Mouse (Mus musculus): ENCODE data around the gene Scg5. TPM values are rescaled to one million over a fixed set of nuclear protein-coding genes. Genes with fewer than 3 reads are reported as not detected.

Gene Scg5
- polyA plus RNA-seq, 2 experiments, result 0.13 TPM; not detected in 1

DNA sequence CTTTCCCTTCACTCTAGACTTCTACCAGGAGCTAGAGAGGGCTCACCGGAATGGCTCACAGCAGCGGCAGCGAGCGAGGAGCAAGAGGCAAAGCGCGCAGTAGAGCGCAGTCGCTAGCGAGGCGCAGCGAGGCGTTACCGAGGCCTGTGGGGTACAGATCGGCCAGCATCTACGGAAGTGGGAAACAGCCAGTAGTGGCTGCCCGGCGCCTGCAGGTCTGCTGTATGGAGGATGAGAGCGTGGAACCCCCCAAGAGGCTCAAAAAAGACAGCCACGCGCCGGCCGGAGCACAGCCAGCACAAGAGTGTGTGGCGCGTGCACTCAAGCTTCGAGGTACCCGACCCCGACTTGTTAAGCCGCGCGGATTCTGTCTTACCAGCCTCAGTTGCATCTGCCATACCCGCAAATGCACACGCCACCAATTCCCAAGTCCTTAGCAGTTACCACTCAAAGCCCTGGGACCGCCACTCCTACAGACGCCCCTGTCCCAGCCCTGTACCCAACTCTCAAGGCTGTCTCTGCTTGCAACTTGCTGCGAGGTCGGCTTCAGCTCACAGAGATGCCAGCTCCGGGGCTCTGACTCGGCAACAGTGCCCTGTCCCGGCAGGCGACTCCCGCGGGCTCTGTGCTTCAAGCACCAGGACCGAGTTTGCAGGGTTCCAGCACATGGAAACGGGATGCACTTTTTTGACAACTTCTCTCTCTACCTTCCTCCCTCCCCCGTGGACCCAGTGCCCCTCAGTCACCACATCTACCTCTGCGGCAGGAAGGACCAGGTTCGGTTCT is 71.2 kb downstream of the Scg5 start:
- no peaks in the 10 kb centered on the region for H3K36me3 ChIP-seq (replicated peaks; ENCODE audit: control insufficient read depth, insufficient read depth, low read depth)
- TF ChIP-seq CTCF (IDR thresholded peaks at IDR 0.05; ENCODE audit: low read depth), result no peak
- TF ChIP-seq EP300 (IDR thresholded peaks at IDR 0.05; ENCODE audit: low read depth), result no peak
- no peaks in the 10 kb centered on the region for H3K4me1 ChIP-seq (replicated peaks; ENCODE audit: control insufficient read depth in 2 of 2, insufficient read depth in 2 of 2, low read length in 1 of 2)
- DNase-seq (ENCODE audit: low read depth in 3 of 3, low spot score in 3 of 3), result no peak
- H3K9me3 ChIP-seq (ENCODE audit: control insufficient read depth, low read length), result no peaks in the 10 kb centered on the region
- peaks cover 28% of the 10 kb centered on the region for H3K27me3 ChIP-seq (ENCODE audit: control insufficient read depth, insufficient read depth, low read length)
- H3K9ac ChIP-seq (replicated peaks), result no peak overlapping the region
- ATAC-seq (ENCODE audit: insufficient read depth), result no peak
- H3K4me3 ChIP-seq (ENCODE audit: insufficient read depth in 1 of 2, low read depth in 2 of 2, low read length in 2 of 2), result no peak overlapping the region
- WGBS (ENCODE audit: insufficient replicate concordance), result 2% methylated on average over 47 of the region's 47 CpGs
- H3K4me2 ChIP-seq (ENCODE audit: low read depth), result peak overlapping the region; percentile 18
- no peak overlapping the region for H3K27ac ChIP-seq

DNA sequence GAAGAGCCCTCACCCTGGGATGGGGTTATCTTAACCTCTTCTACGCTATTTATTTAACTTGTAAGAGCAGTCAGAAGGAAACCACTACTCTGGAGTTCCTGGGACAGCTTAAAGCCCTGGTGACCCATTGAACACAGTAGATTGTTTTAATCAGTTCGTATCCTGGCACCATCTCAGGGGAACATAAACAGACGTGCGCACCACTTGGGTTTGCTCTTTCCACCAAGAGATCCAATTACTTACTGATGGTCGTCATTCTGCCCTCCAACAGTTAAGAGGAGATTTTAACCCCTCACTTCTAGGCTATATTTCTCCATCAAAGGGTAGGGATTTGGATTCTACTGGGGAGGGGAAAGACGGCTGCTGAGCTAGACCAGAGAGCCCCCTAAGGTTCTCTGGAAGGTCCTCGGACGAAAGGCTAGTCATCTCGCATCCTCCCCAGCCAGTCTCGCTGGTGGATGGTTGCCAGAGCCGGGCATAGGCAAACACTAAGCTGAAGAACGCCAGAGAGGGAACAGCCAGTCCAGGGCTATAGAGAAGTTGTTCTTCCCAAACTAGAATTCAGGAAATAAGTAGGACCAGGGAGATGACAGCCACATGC is 71.9 kb downstream of the Scg5 start:
- TF ChIP-seq CTCF (IDR thresholded peaks at IDR 0.05; ENCODE audit: low read depth) (no peak), EP300 (IDR thresholded peaks at IDR 0.05; ENCODE audit: low read depth) (no peak)
- H3K9ac ChIP-seq (replicated peaks), result no peak overlapping the region
- peaks cover 28% of the 10 kb centered on the region for H3K27me3 ChIP-seq (ENCODE audit: control insufficient read depth, insufficient read depth, low read length)
- no peak overlapping the region for H3K27ac ChIP-seq
- no peaks in the 10 kb centered on the region for H3K9me3 ChIP-seq (ENCODE audit: control insufficient read depth, low read length)
- no peak overlapping the region for H3K4me2 ChIP-seq (ENCODE audit: low read depth)
- no peaks in the 10 kb centered on the region for H3K36me3 ChIP-seq (replicated peaks; ENCODE audit: control insufficient read depth, insufficient read depth, low read depth)
- no peak overlapping the region for H3K4me3 ChIP-seq (ENCODE audit: insufficient read depth in 1 of 2, low read depth in 2 of 2, low read length in 2 of 2)
- DNase-seq (ENCODE audit: low read depth in 3 of 3, low spot score in 3 of 3) (no peak), ATAC-seq (ENCODE audit: insufficient read depth) (no peak)
- 4% methylated on average over 12 of the region's 12 CpGs for WGBS (ENCODE audit: insufficient replicate concordance)
- H3K4me1 ChIP-seq (replicated peaks; ENCODE audit: control insufficient read depth in 2 of 2, insufficient read depth in 2 of 2, low read length in 1 of 2), result no peaks in the 10 kb centered on the region

DNA sequence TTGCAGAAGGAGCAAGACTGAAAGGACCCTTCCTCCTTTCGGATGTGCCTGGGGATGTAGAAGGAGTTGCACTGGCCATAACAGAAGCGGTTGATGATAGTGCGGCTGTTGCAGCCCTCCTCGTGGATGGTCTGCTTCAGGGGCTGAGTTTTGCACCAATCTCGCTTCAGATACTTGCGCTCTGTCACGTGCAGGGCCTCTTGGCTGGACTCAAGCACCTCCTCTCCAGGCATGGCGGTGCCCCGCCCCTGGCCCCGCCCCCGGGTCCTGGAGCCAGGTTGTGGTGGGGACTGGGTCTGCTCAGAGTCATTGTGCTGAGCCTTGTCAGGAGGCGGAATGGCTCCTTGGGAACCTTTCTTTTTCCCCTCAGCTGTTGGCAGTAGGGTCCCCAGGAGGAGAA is 79.2 kb downstream of the Scg5 start:
- H3K27me3 ChIP-seq (ENCODE audit: control insufficient read depth, insufficient read depth, low read length), result no peaks in the 10 kb centered on the region
- H3K36me3 ChIP-seq (replicated peaks; ENCODE audit: control insufficient read depth, insufficient read depth, low read depth), result no peaks in the 10 kb centered on the region
- no peak overlapping the region for H3K4me3 ChIP-seq (ENCODE audit: insufficient read depth in 1 of 2, low read depth in 2 of 2, low read length in 2 of 2)
- no peak for TF ChIP-seq EP300 (IDR thresholded peaks at IDR 0.05; ENCODE audit: low read depth)
- TF ChIP-seq CTCF (IDR thresholded peaks at IDR 0.05; ENCODE audit: low read depth), result no peak
- no peak overlapping the region for H3K9ac ChIP-seq (replicated peaks)
- H3K9me3 ChIP-seq (ENCODE audit: control insufficient read depth, low read length), result no peaks in the 10 kb centered on the region
- ATAC-seq (ENCODE audit: insufficient read depth), result no peak
- WGBS (ENCODE audit: insufficient replicate concordance), result 54% methylated on average over 12 of the region's 12 CpGs
- no peaks in the 10 kb centered on the region for H3K4me1 ChIP-seq (replicated peaks; ENCODE audit: control insufficient read depth in 2 of 2, insufficient read depth in 2 of 2, low read length in 1 of 2)
- H3K4me2 ChIP-seq (ENCODE audit: low read depth), result no peak overlapping the region
- H3K27ac ChIP-seq, result no peak overlapping the region
- DNase-seq (ENCODE audit: low read depth in 3 of 3, low spot score in 3 of 3), result no peak

DNA sequence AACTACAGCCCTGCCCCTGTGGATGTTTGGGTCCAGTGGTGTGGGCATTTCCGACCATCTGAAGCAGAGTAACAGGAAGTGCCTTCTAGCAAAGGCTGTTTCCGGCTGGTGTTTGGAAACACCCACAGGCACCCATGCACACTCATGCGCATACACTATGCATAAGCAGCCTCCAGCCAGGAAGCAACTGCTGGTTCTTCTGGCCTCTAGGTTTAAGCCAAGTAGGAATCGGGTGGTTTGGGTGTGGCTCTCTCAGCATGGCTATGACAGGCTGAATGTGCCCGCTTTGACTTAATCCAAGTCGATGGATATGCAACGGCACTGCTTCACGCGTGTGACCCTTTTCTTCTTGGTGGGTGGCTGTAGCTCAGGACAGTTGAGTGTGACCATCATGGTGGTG is 79.6 kb downstream of the Scg5 start:
- no peaks in the 10 kb centered on the region for H3K36me3 ChIP-seq (replicated peaks; ENCODE audit: control insufficient read depth, insufficient read depth, low read depth)
- DNase-seq (ENCODE audit: low read depth in 3 of 3, low spot score in 3 of 3) (no peak), ATAC-seq (ENCODE audit: insufficient read depth) (no peak)
- H3K27me3 ChIP-seq (ENCODE audit: control insufficient read depth, insufficient read depth, low read length), result no peaks in the 10 kb centered on the region
- no peaks in the 10 kb centered on the region for H3K9me3 ChIP-seq (ENCODE audit: control insufficient read depth, low read length)
- 74% methylated on average over 9 of the region's 9 CpGs for WGBS (ENCODE audit: insufficient replicate concordance)
- no peak overlapping the region for H3K4me2 ChIP-seq (ENCODE audit: low read depth)
- TF ChIP-seq EP300 (IDR thresholded peaks at IDR 0.05; ENCODE audit: low read depth) (no peak), CTCF (IDR thresholded peaks at IDR 0.05; ENCODE audit: low read depth) (no peak)
- no peak overlapping the region for H3K4me3 ChIP-seq (ENCODE audit: insufficient read depth in 1 of 2, low read depth in 2 of 2, low read length in 2 of 2)
- H3K27ac ChIP-seq, result no peak overlapping the region
- H3K4me1 ChIP-seq (replicated peaks; ENCODE audit: control insufficient read depth in 2 of 2, insufficient read depth in 2 of 2, low read length in 1 of 2), result no peaks in the 10 kb centered on the region
- H3K9ac ChIP-seq (replicated peaks), result no peak overlapping the region

DNA sequence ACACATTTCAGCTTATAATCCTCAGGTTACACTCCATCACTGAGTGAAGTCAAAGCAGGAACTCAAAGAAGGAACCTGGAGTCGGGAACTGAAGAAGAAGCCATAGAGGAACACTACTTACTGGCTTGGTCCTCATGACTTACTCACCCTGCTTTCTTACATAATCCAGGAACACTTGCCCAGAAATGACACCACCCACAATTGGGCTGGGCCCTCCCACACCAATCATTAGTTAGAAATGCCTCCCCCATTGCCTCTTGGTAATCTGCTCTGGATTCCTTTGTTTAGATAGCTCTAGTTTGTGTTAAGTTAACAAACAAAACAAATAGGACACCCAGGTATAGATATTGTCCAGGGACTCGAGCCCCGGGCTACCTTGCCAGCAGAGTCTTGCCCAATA is 100.3 kb downstream of the Scg5 start:
- DNase-seq (ENCODE audit: low read depth in 3 of 3, low spot score in 3 of 3), result no peak
- no peaks in the 10 kb centered on the region for H3K4me1 ChIP-seq (replicated peaks; ENCODE audit: control insufficient read depth in 2 of 2, insufficient read depth in 2 of 2, low read length in 1 of 2)
- H3K4me2 ChIP-seq (ENCODE audit: low read depth), result no peak overlapping the region
- no peaks in the 10 kb centered on the region for H3K36me3 ChIP-seq (replicated peaks; ENCODE audit: control insufficient read depth, insufficient read depth, low read depth)
- H3K9me3 ChIP-seq (ENCODE audit: control insufficient read depth, low read length), result no peaks in the 10 kb centered on the region
- no peak overlapping the region for H3K9ac ChIP-seq (replicated peaks)
- no peak for ATAC-seq (ENCODE audit: insufficient read depth)
- TF ChIP-seq CTCF (IDR thresholded peaks at IDR 0.05; ENCODE audit: low read depth), result no peak
- TF ChIP-seq EP300 (IDR thresholded peaks at IDR 0.05; ENCODE audit: low read depth), result no peak
- H3K27ac ChIP-seq, result no peak overlapping the region
- 71% methylated on average over 3 of the region's 3 CpGs for WGBS (ENCODE audit: insufficient replicate concordance)
- no peaks in the 10 kb centered on the region for H3K27me3 ChIP-seq (ENCODE audit: control insufficient read depth, insufficient read depth, low read length)
- no peak overlapping the region for H3K4me3 ChIP-seq (ENCODE audit: insufficient read depth in 1 of 2, low read depth in 2 of 2, low read length in 2 of 2)

Other genes starting within 250 kb of the Scg5 start
- 0.03 TPM in 1 of 2 replicates, not detected in the other for gene Grem1, start 70.5 kb downstream of the Scg5 start, polyA plus RNA-seq (2012; rRNA removed)
- gene Grem1, start 70.5 kb downstream of the Scg5 start, polyA plus RNA-seq (2014; fragmentation: Nextera tagmentation; extraction: Ambion mirVana), result not detected in 2 replicates
- 9.3 and 14.4 TPM in 2 replicates for gene Arhgap11a, start 19.5 kb upstream of the Scg5 start, polyA plus RNA-seq (2012; rRNA removed)
- gene Arhgap11a, start 19.5 kb upstream of the Scg5 start, polyA plus RNA-seq (2014; fragmentation: Nextera tagmentation; extraction: Ambion mirVana), result 3.6 and 3.9 TPM in 2 replicates
- gene Gjd2, start 184.5 kb upstream of the Scg5 start, polyA plus RNA-seq (2012; rRNA removed), result 0.04 TPM in 1 of 2 replicates, not detected in the other
- gene Gjd2, start 184.5 kb upstream of the Scg5 start, polyA plus RNA-seq (2014; fragmentation: Nextera tagmentation; extraction: Ambion mirVana), result not detected in 2 replicates
- gene Actc1, start 224.4 kb upstream of the Scg5 start, polyA plus RNA-seq (2012; rRNA removed), result 1.1 and 1.6 TPM in 2 replicates
- 1.1 and 1.4 TPM in 2 replicates for gene Actc1, start 224.4 kb upstream of the Scg5 start, polyA plus RNA-seq (2014; fragmentation: Nextera tagmentation; extraction: Ambion mirVana)

All from liver, embryonic 14.5 days (tissue).